Comparison of ENCODE assay signal across 9 mouse cellular contexts in the genomic region with DNA sequence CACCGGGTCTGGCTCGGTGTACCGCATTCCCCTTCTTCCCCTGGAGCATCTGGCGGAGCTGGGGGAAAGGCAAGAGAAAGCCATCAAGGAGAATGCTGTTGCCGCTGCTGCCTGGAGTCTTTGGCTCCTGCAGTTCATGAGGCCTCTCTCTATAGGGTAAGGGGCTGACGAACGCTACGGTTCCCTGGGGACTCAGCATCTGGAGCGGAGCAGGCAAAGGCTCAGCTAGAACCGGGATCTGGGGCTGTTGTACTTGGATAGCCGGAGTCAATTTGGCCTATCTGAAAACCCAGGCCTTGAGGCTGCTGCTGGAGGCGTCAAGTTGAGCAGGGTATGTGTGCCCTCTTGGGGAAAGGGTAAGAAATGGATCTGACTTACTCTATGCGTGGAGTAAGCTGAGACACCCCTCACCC. TPM values are rescaled to one million over a fixed set of nuclear protein-coding genes. Genes with fewer than 3 reads are reported as not detected.
DNase-seq lines count a peak whose midpoint lies in the region; ATAC-seq and TF ChIP-seq lines count a peak whose summit lies in the region.
"Had no signal": no experiment of that assay in that cellular context is flagged by ENCODE, and none has a peak within 500 bp of the region (broad histone marks: within the 10 kb centered on the region; RNA-seq: fewer than 3 reads in every experiment).

No protein-coding gene starts in this region.

- 4% methylated on average over 13 of the region's 13 CpGs for WGBS in lung, embryonic 15.5 days
- 34% methylated on average over 13 of the region's 13 CpGs for WGBS in lung, adult 2 months
- 6% methylated on average over 13 of the region's 13 CpGs for WGBS in embryonic facial prominence, embryonic 15.5 days
- WGBS in limb, embryonic 13.5 days, result 0% methylated on average over 13 of the region's 13 CpGs
- WGBS in stomach, embryonic 14.5 days, result 4% methylated on average over 12 of the region's 13 CpGs

- H3K36me3 ChIP-seq in lung, embryonic 15.5 days, result no peaks in the 10 kb centered on the region
- H3K36me3 ChIP-seq in embryonic facial prominence, embryonic 15.5 days, result no peaks in the 10 kb centered on the region
- H3K36me3 ChIP-seq in limb, embryonic 13.5 days, result no peaks in the 10 kb centered on the region
- no peaks in the 10 kb centered on the region for H3K36me3 ChIP-seq in stomach, embryonic 14.5 days (ENCODE audit: control insufficient read depth, insufficient read depth, low read length)

- peaks cover 88% of the 10 kb centered on the region for H3K27me3 ChIP-seq in lung, embryonic 15.5 days
- H3K27me3 ChIP-seq in embryonic facial prominence, embryonic 15.5 days, result peaks cover 77% of the 10 kb centered on the region
- peaks cover 98% of the 10 kb centered on the region for H3K27me3 ChIP-seq in limb, embryonic 13.5 days
- H3K27me3 ChIP-seq in stomach, embryonic 14.5 days (ENCODE audit: control insufficient read depth, insufficient read depth, low read length), result peaks cover 35% of the 10 kb centered on the region

- DNase-seq in lung, adult 2 months, result no peak
- DNase-seq in frontal cortex, postnatal 36 days (ENCODE audit: low spot score in 2 of 2), result no peak
- no peak for DNase-seq in gastrocnemius, postnatal 25 days
- no peak for DNase-seq in lung, postnatal 4 days

- no peaks in the 10 kb centered on the region for H3K9me3 ChIP-seq in lung, embryonic 15.5 days
- H3K9me3 ChIP-seq in embryonic facial prominence, embryonic 15.5 days (replicated peaks), result no peaks in the 10 kb centered on the region
- H3K9me3 ChIP-seq in limb, embryonic 13.5 days, result no peaks in the 10 kb centered on the region
- H3K9me3 ChIP-seq in stomach, embryonic 14.5 days (ENCODE audit: control insufficient read depth, low read depth, low read length), result no peaks in the 10 kb centered on the region

- TF ChIP-seq POLR2A in lung, adult 2 months (IDR thresholded peaks at IDR 0.05; ENCODE audit: borderline replicate concordance, extremely low read depth, low read depth, low read length), result no peak

- H3K4me3 ChIP-seq in lung, embryonic 15.5 days, result peak overlapping the region; percentile 26
- no peak overlapping the region for H3K4me3 ChIP-seq in lung, adult 2 months (replicated peaks; ENCODE audit: extremely low read depth, low read depth, low read length)
- peak overlapping the region; percentile 39 for H3K4me3 ChIP-seq in embryonic facial prominence, embryonic 15.5 days (replicated peaks)
- H3K4me3 ChIP-seq in limb, embryonic 13.5 days, result peak overlapping the region; percentile 38
- H3K4me3 ChIP-seq in stomach, embryonic 14.5 days (ENCODE audit: low read depth, low read length), result peak overlapping the region; percentile 23; the same call in 1 of the 2 replicates

- H3K4me1 ChIP-seq in lung, embryonic 15.5 days, result peaks cover 61% of the 10 kb centered on the region
- no peaks in the 10 kb centered on the region for H3K4me1 ChIP-seq in lung, adult 2 months (ENCODE audit: control insufficient read depth, insufficient read depth, low read length)
- peaks cover 69% of the 10 kb centered on the region for H3K4me1 ChIP-seq in embryonic facial prominence, embryonic 15.5 days
- peaks cover 57% of the 10 kb centered on the region for H3K4me1 ChIP-seq in limb, embryonic 13.5 days
- peaks cover 11% of the 10 kb centered on the region; the same call in 1 of the 2 replicates for H3K4me1 ChIP-seq in stomach, embryonic 14.5 days (ENCODE audit: control insufficient read depth, insufficient read depth, low read length)

- peak overlapping the region; percentile 64 for H3K4me2 ChIP-seq in lung, embryonic 15.5 days
- peak overlapping the region; percentile 92 for H3K4me2 ChIP-seq in embryonic facial prominence, embryonic 15.5 days (replicated peaks)
- H3K4me2 ChIP-seq in limb, embryonic 13.5 days (replicated peaks), result peak overlapping the region; percentile 64
- H3K4me2 ChIP-seq in stomach, embryonic 14.5 days (replicated peaks; ENCODE audit: low read depth, low read length), result peak overlapping the region; percentile 40

- no peak overlapping the region for H3K27ac ChIP-seq in lung, embryonic 15.5 days
- H3K27ac ChIP-seq in embryonic facial prominence, embryonic 15.5 days (replicated peaks), result peak overlapping the region; percentile 48
- no peak overlapping the region for H3K27ac ChIP-seq in limb, embryonic 13.5 days
- H3K27ac ChIP-seq in stomach, embryonic 14.5 days (ENCODE audit: low read length), result no peak overlapping the region

- ATAC-seq in lung, embryonic 15.5 days (ENCODE audit: borderline replicate concordance, extremely low read depth, low FRiP score, low TSS enrichment), result no peak
- no peak for ATAC-seq in embryonic facial prominence, embryonic 15.5 days (ENCODE audit: insufficient number of reproducible peaks, low FRiP score, low TSS enrichment, low read depth)
- ATAC-seq in limb, embryonic 13.5 days (ENCODE audit: low FRiP score, low read depth), result no peak
- ATAC-seq in stomach, embryonic 14.5 days (ENCODE audit: insufficient number of reproducible peaks, insufficient read depth, low FRiP score, low read depth), result no peak

- no peak for TF ChIP-seq CTCF in lung, adult 2 months (IDR thresholded peaks at IDR 0.05; ENCODE audit: insufficient read depth, low read length)

- H3K9ac ChIP-seq in lung, embryonic 15.5 days, result no peak overlapping the region
- no peak overlapping the region for H3K9ac ChIP-seq in embryonic facial prominence, embryonic 15.5 days
- peak overlapping the region; percentile 4; the same call in 1 of the 2 replicates for H3K9ac ChIP-seq in limb, embryonic 13.5 days
- H3K9ac ChIP-seq in stomach, embryonic 14.5 days (replicated peaks; ENCODE audit: low read depth, low read length), result no peak overlapping the region

RNA-seq across cellular contexts. Expression of gene 4930412O13Rik, which starts 0.6 kb away (rescaled TPM):
- polyA plus RNA-seq in lung, embryonic 15.5 days (2015; fragmentation: Nextera tagmentation; extraction: Ambion mirVana), result not detected in 2 replicates
- not detected in 2 replicates for polyA plus RNA-seq in lung, adult 2 months (2012; rRNA removed)
- 0.67 TPM in 1 of 2 replicates, not detected in the other for polyA plus RNA-seq in embryonic facial prominence, embryonic 15.5 days (2015; fragmentation: Nextera tagmentation; extraction: Ambion mirVana)
- polyA plus RNA-seq in limb, embryonic 13.5 days (2015; fragmentation: Nextera tagmentation; extraction: Ambion mirVana), result 0.23 TPM in 1 of 2 replicates, not detected in the other
- not detected in 2 replicates for polyA plus RNA-seq in stomach, embryonic 14.5 days (2014; fragmentation: Nextera tagmentation; extraction: Ambion mirVana)
- total RNA-seq in gastrocnemius, postnatal 25 days (2021), result not detected
- total RNA-seq: hematopoietic stem cell, adult 5-6 weeks had no signal

RNA-seq across cellular contexts. Expression of gene 9230102O04Rik, which starts 7.7 kb away (rescaled TPM):
- polyA plus RNA-seq in lung, embryonic 15.5 days (2015; fragmentation: Nextera tagmentation; extraction: Ambion mirVana), result not detected in 2 replicates
- not detected in 2 replicates for polyA plus RNA-seq in lung, adult 2 months (2012; rRNA removed)
- 0.56 and 0.65 TPM in 2 replicates for polyA plus RNA-seq in embryonic facial prominence, embryonic 15.5 days (2015; fragmentation: Nextera tagmentation; extraction: Ambion mirVana)
- polyA plus RNA-seq in limb, embryonic 13.5 days (2015; fragmentation: Nextera tagmentation; extraction: Ambion mirVana), result not detected in 2 replicates
- polyA plus RNA-seq in stomach, embryonic 14.5 days (2014; fragmentation: Nextera tagmentation; extraction: Ambion mirVana), result not detected in 2 replicates
- total RNA-seq in gastrocnemius, postnatal 25 days (2021), result not detected
- total RNA-seq: hematopoietic stem cell, adult 5-6 weeks had no signal

RNA-seq across cellular contexts. Expression of gene Gata3, which starts 8.2 kb away (rescaled TPM):
- 3.2 and 5.7 TPM in 2 replicates for polyA plus RNA-seq in lung, embryonic 15.5 days (2015; fragmentation: Nextera tagmentation; extraction: Ambion mirVana)
- 12.3 and 13.9 TPM in 2 replicates for polyA plus RNA-seq in lung, adult 2 months (2012; rRNA removed)
- 50.7 and 54.0 TPM in 2 replicates for polyA plus RNA-seq in embryonic facial prominence, embryonic 15.5 days (2015; fragmentation: Nextera tagmentation; extraction: Ambion mirVana)
- 7.8 and 8.9 TPM in 2 replicates for polyA plus RNA-seq in limb, embryonic 13.5 days (2015; fragmentation: Nextera tagmentation; extraction: Ambion mirVana)
- 4.1 and 4.8 TPM in 2 replicates for polyA plus RNA-seq in stomach, embryonic 14.5 days (2014; fragmentation: Nextera tagmentation; extraction: Ambion mirVana)
- under 1 TPM; 0.43 to 0.54 TPM for total RNA-seq in gastrocnemius, postnatal 25 days (2021)

Comparison
In these comparisons a context has a peak if more than half of its experiments do, and no peak if none do; other contexts are left out.
1. H3K4me2 ChIP-seq: peak in every context shown above with its lines; median percentile 92 in embryonic facial prominence, embryonic 15.5 days; 64 in lung, embryonic 15.5 days; 64 in limb, embryonic 13.5 days; 40 in stomach, embryonic 14.5 days.